Mouse (Mus musculus): Measurements from ENCODE around the gene 1500009C09Rik.
A peak's percentile ranks its signal among the peaks of the same experiment; 100 is the strongest.
"Not testable (repeated sequence)": the region's sequence is repeated elsewhere in the genome, so short reads cannot be mapped to it uniquely, and the experiment has no call there.

The 1500009C09Rik gene

GRCm38 (mm10) chr15:82220003-82220675 lies 32.1 kb upstream of the 1500009C09Rik start:
- DNase-seq = no peak

DNA sequence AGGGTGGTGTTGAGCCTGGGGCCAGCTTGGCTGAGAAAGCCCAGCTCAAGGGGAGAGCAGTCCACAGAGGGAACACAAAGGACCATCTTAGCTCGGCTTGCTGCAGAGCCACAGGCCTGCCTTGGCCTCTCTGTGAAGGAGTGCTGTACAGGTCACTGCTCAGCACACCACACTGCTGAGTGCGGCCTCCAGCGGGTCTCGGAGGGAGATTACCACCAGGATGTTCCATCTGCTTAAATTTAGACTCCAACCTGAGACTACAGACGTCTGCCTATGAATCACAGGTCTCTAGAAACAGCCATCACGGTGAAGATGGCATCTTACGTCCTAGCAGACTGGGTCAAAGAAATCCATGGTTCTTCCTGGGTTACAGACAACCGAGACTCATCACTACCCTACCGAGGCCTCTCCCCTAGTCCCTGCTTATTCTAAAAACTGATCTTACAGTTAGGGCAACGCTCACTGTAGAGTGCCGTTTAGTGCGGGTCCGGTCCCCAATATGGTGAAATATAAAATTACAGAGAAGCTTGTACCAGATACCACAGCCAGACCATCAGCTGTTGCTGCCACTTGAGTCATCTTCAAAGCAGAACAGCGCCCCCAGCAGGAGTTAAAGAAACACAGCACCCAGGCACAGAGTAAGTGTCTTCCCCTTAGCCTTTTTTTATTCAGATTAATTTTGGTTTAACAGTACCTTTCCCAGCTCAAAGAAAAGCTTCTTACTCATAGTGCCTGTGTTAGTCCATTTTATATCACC lies 30.9 kb upstream of the 1500009C09Rik start:
- DNase-seq = no peak

- no peak for DNase-seq
Measured at GRCm38 (mm10) chr15:82223251-82223650, 28.9 kb upstream of the 1500009C09Rik start.

- DNase-seq = no peak
Measured at GRCm38 (mm10) chr15:82223657-82224601, 28.3 kb upstream of the 1500009C09Rik start, which contains the start of gene Tnfrsf13c. Tnfrsf13c (minus strand) TSS chr15:82224369.

DNA sequence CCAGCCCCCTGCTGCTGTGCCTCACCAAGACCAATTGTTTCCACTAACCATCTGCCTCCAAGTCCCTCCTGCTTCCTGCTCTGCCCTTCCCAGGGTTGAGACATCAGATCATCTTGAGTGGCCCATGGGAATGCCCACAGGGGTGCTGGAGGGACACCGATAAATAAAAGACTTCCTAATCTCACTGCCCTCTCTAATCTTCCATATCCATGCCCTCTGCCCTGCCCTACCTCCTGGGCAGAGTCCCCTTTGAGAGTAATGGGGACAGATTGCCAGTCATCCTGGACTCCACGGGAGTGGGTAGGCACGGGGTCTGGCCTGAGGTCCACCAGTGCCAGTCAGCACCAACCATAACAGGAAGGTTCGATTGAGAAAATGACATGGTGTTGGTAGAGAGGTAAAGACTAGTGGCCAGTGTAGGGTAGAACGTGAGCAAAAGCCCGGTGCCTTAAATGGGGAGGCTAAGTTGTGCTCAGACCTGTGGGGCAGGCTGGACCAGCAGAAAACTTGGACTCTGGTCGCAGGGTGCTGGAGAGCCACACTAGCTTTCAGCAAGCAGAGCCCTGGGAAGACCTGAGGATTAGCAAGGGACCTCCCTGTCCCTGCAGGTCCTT lies 27.5 kb upstream of the 1500009C09Rik start:
- no peak for DNase-seq

DNA sequence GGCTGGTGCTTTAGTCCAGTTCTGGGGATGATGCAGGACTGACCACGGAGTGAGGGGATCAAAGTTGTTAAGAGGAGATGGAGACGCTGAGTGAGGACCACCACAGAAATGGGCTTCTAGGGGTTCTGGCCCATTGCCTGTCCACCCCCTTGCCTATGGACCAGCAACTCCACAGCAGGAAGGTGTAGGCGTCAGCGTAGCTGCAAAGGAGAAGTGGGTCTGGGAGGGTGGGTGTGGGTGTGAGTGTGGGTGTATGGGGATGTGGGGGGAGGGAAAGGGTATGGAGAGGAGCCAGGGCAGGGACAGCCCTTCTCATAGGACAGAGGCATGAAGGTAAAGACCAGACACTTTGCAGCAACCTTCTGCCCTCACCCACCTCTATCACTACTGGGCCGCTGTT lies 26.4 kb upstream of the 1500009C09Rik start:
- no peak for DNase-seq

DNA sequence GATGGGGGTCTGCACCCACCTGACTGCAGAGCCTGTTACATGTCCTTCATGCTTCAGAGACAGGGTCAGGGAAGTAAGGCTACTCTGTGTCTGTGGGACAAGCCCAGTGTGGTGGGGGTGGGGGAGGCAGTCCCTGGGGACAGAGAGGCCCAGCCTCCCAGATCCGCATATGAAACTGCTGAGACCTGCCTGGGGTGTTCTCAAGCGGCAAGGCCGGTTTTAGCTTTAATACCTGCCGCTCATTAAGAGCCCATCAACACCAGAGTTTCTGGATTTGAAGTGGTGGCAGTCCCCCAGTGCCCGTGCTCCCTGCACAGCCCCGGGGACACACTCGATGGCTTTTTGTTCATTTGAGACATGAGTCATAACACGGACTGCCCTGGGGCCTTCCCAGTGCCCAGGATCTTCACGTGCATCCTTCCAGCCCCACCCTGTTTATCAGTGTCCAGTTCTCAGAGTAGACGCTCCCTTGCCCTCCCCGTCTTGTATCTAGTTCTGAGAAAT lies 22.6 kb upstream of the 1500009C09Rik start:
- DNase-seq = no peak

- DNase-seq = peak; percentile 31
Measured at GRCm38 (mm10) chr15:82230098-82230611, 22.0 kb upstream of the 1500009C09Rik start.

- no peak for DNase-seq
Measured at GRCm38 (mm10) chr15:82231100-82231499, 21.1 kb upstream of the 1500009C09Rik start.

DNA sequence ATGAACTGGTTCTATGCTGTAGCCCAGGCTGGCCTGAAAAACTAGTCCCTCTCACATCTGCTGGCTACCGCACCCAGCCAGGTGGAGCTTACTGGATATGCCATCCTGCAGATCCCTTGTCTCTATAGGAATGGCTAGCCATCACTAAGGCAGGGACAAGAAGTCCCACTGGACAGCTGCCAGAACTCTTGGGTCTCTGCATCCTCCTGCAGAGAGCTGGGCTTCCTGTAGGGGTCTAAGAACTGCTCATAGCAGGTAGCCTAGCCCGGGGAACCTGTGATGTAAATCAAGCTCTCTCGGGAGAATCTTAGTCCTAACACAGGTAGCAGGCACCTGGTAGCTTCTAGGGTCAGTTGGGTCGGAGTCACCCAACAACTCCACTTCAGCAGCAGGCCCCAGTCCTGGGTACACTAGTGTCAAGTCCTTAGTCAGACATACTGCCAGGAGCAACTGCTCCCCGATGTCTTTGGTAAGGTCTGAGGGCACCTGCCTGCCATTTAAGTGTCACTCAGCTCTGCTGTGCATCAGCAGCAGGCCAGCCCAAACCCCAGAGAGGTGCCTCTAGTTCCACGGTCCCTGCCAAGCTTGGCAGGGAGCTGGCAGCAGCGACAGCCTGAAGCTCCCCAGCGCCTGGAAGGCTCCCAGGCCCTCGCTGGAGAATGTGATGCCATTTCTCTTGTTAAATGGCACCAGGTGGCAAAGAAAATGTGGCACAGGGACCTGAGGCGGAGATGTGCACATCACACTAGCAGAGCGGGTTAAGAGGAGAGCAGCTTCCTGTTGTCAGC lies 20.4 kb upstream of the 1500009C09Rik start:
- peak; percentile 94 for DNase-seq

- DNase-seq = no peak
Measured at GRCm38 (mm10) chr15:82232651-82233050, 19.5 kb upstream of the 1500009C09Rik start.

- DNase-seq = peak; percentile 38
Measured at GRCm38 (mm10) chr15:82235661-82236060, 16.5 kb upstream of the 1500009C09Rik start.

GRCm38 (mm10) chr15:82236565-82236964 lies 15.6 kb upstream of the 1500009C09Rik start:
- DNase-seq = peak; percentile 95

DNA sequence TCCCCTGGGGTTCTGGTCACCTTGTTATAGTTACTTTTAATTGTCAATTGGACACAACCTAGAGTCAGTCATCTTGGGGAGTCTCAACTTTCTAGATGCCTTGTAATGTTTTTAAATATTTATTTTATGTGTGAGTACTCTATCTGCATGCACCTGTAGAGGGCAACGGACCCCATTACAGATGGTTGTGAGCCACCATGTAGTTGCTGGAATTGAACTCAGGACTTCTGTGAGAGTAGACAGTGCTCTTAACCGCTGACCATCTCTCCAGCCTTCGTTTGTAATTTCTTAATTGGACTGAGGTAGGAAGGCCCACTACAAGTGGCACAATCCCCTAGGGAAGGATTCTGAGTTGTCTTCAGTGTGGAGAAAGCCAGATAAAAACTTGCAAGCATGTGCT lies 8.9 kb upstream of the 1500009C09Rik start:
- no peak for DNase-seq

- DNase-seq = no peak
Measured at GRCm38 (mm10) chr15:82243742-82244114, 8.5 kb upstream of the 1500009C09Rik start.

- DNase-seq = peak; percentile 90
Measured at GRCm38 (mm10) chr15:82244115-82244804, 7.9 kb upstream of the 1500009C09Rik start, which contains the start of gene Cenpm. Cenpm (minus strand) TSS chr15:82244748.

DNA sequence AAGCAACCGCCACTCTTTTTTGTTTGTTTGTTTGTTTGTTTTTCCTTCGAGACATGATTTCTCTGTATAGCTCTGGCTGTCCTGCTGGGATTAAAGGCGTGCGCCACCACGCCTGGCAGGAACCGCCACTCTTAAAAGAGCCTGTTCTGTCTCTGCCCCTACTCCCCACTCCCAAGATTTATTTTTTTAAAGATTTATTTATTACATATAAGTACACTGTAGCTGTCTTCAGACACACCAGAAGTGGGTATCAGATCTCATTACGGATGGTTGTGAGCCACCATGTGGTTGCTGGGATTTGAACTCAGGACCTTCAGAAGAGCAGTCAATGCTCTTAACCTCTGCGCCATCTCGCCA lies 7.4 kb upstream of the 1500009C09Rik start:
- DNase-seq = not testable (repeated sequence)

- no peak for DNase-seq
Measured at GRCm38 (mm10) chr15:82247131-82247776, 4.9 kb upstream of the 1500009C09Rik start.

DNA sequence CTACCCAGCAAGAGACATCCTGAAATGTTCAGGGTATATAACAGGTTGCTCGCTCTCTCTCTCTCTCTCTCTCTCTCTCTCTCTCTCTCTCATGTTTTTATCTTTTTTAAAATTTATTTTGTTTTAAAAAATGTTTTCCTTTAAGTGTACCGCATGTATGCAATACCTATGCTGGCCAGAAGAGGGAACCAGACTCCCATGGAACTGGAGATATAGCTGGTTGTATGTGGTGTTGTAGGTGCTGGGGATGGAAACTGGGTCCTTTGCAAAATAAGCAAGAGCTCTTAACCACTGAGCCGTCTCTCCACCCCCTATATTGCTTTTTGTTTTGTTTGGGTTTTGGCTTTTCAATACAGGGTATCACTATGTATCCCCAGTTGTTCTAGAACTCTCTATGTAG lies 618 bp upstream of the 1500009C09Rik start:
- DNase-seq = no peak

GRCm38 (mm10) chr15:82255248-82255647 lies 3.1 kb downstream of the 1500009C09Rik start:
- DNase-seq = peak; percentile 53

Data from cerebellum, adult 9-10 months (tissue).